Mouse (Mus musculus): ENCODE results near the gene Med19. TPM values are rescaled to one million over a fixed set of nuclear protein-coding genes. Genes with fewer than 3 reads are reported as not detected.
"Not testable (repeated sequence)": the region's sequence is repeated elsewhere in the genome, so short reads cannot be mapped to it uniquely, and the experiment has no call there.

Med19 gene
- polyA plus RNA-seq, 1 experiment from 2014 or later = 31.1 TPM

GRCm38 (mm10) chr2:84670569-84670933, 7.7 kb upstream of the Med19 start, which contains the start of gene Selenoh:
Gene Selenoh, minus strand, starts transcription at chr2:84670770.
- no peaks in the 10 kb centered on the region for H3K27me3 ChIP-seq (replicated peaks)
- peaks cover 11% of the 10 kb centered on the region for H3K36me3 ChIP-seq
- under 1% methylated on average over 20 of the region's 20 CpGs for WGBS
- H3K27ac ChIP-seq = peak within 1 kb of the TSS; percentile 91
- H3K9me3 ChIP-seq = no peaks in the 10 kb centered on the region
- H3K4me1 ChIP-seq = 0 out of 2 replicates have a peak, but pooled peaks cover 4% of the 10 kb centered on the region
- peak within 1 kb of the TSS; percentile 86 for H3K9ac ChIP-seq
- peak within 1 kb of the TSS; percentile 91 for H3K4me3 ChIP-seq (replicated peaks)
- H3K4me2 ChIP-seq = peak within 1 kb of the TSS; percentile 71
- ATAC-seq (ENCODE audit: insufficient read depth, low FRiP score, low read depth) = peak; percentile 96

GRCm38 (mm10) chr2:84671535-84671934, 6.7 kb upstream of the Med19 start:
- H3K4me2 ChIP-seq; H3K27me3 ChIP-seq (replicated peaks); H3K4me3 ChIP-seq (replicated peaks); H3K27ac ChIP-seq; H3K4me1 ChIP-seq; H3K9me3 ChIP-seq; ATAC-seq (ENCODE audit: insufficient read depth, low FRiP score, low read depth); H3K9ac ChIP-seq: not testable (repeated sequence)
- peaks cover 14% of the 10 kb centered on the region for H3K36me3 ChIP-seq
- 60% methylated on average over 4 of the region's 5 CpGs for WGBS

GRCm38 (mm10) chr2:84677270-84677967, 783 bp upstream of the Med19 start:
- H3K4me2 ChIP-seq = peak overlapping the region; percentile 79
- peak; percentile 27 for ATAC-seq (ENCODE audit: insufficient read depth, low FRiP score, low read depth)
- H3K9ac ChIP-seq = peak overlapping the region; percentile 76
- no peaks in the 10 kb centered on the region for H3K27me3 ChIP-seq (replicated peaks)
- WGBS = 7% methylated on average over 22 of the region's 22 CpGs
- H3K4me3 ChIP-seq (replicated peaks) = peak overlapping the region; percentile 83
- H3K36me3 ChIP-seq = peaks cover 13% of the 10 kb centered on the region; the same call in 1 of the 2 replicates
- H3K4me1 ChIP-seq = 0 out of 2 replicates have a peak, but pooled peaks cover 5% of the 10 kb centered on the region
- H3K9me3 ChIP-seq = no peaks in the 10 kb centered on the region
- peak overlapping the region; percentile 73 for H3K27ac ChIP-seq

- Histone ChIP-seq H3K9me3 (no peaks in the 10 kb centered on the region), H3K27ac (peak within 1 kb of the TSS; percentile 80), H3K36me3 (peaks cover 11% of the 10 kb centered on the region; the same call in 1 of the 2 replicates), H3K4me2 (peak within 1 kb of the TSS; percentile 66), H3K4me1 (0 out of 2 replicates have a peak, but pooled peaks cover 5% of the 10 kb centered on the region), H3K27me3 (replicated peaks) (no peaks in the 10 kb centered on the region), H3K4me3 (replicated peaks) (peak within 1 kb of the TSS; percentile 83), H3K9ac (peak within 1 kb of the TSS; percentile 89)
- 14% methylated on average over 8 of the region's 8 CpGs for WGBS
- ATAC-seq (ENCODE audit: insufficient read depth, low FRiP score, low read depth) = no peak
Observed at GRCm38 (mm10) chr2:84679016-84679415, 814 bp downstream of the Med19 start, which contains the start of gene Tmx2. Gene Tmx2, minus strand, starts transcription at chr2:84679140.

- Histone ChIP-seq H3K36me3 (peaks cover 31% of the 10 kb centered on the region; the same call in 1 of the 2 replicates), H3K4me3 (replicated peaks) (no peak overlapping the region), H3K27me3 (replicated peaks) (no peaks in the 10 kb centered on the region), H3K27ac (no peak overlapping the region), H3K9ac (no peak overlapping the region), H3K4me2 (no peak overlapping the region), H3K9me3 (no peaks in the 10 kb centered on the region), H3K4me1 (no peaks in the 10 kb centered on the region)
- WGBS = 63% methylated on average over 6 of the region's 6 CpGs
- no peak for ATAC-seq (ENCODE audit: insufficient read depth, low FRiP score, low read depth)
Observed at GRCm38 (mm10) chr2:84682605-84683183, 4.5 kb downstream of the Med19 start.

- ATAC-seq (ENCODE audit: insufficient read depth, low FRiP score, low read depth) = no peak
- WGBS = 81% methylated on average over 2 of the region's 2 CpGs
- no peaks in the 10 kb centered on the region for H3K4me1 ChIP-seq
- H3K36me3 ChIP-seq = peaks cover 63% of the 10 kb centered on the region
- no peaks in the 10 kb centered on the region for H3K9me3 ChIP-seq
- H3K4me2 ChIP-seq = no peak overlapping the region
- H3K27me3 ChIP-seq (replicated peaks) = no peaks in the 10 kb centered on the region
- no peak overlapping the region for H3K27ac ChIP-seq
- H3K9ac ChIP-seq = no peak overlapping the region
- H3K4me3 ChIP-seq (replicated peaks) = no peak overlapping the region
Observed at GRCm38 (mm10) chr2:84688080-84688844, 10.1 kb downstream of the Med19 start.

- Histone ChIP-seq H3K9me3 (no peaks in the 10 kb centered on the region), H3K36me3 (peaks cover 65% of the 10 kb centered on the region), H3K4me1 (no peaks in the 10 kb centered on the region), H3K4me2 (no peak overlapping the region), H3K9ac (no peak overlapping the region), H3K27me3 (replicated peaks) (no peaks in the 10 kb centered on the region), H3K27ac (no peak overlapping the region), H3K4me3 (replicated peaks) (no peak overlapping the region)
- 93% methylated on average over 12 of the region's 12 CpGs for WGBS
- no peak for ATAC-seq (ENCODE audit: insufficient read depth, low FRiP score, low read depth)
Observed at GRCm38 (mm10) chr2:84690050-84690449, 11.8 kb downstream of the Med19 start.

GRCm38 (mm10) chr2:84695007-84695695, 16.9 kb downstream of the Med19 start:
- Histone ChIP-seq H3K36me3 (peaks cover 30% of the 10 kb centered on the region), H3K4me2 (no peak overlapping the region), H3K27me3 (replicated peaks) (no peaks in the 10 kb centered on the region), H3K27ac (no peak overlapping the region), H3K4me1 (no peaks in the 10 kb centered on the region), H3K4me3 (replicated peaks) (no peak overlapping the region), H3K9ac (no peak overlapping the region), H3K9me3 (no peaks in the 10 kb centered on the region)
- ATAC-seq (ENCODE audit: insufficient read depth, low FRiP score, low read depth) = no peak; the same call in 1 of the 2 replicates
- 71% methylated on average over 5 of the region's 5 CpGs for whole genome bisulfite sequencing

- ATAC-seq (ENCODE audit: insufficient read depth, low FRiP score, low read depth) = no peak
- Histone ChIP-seq H3K9me3 (no peaks in the 10 kb centered on the region), H3K27ac (no peak overlapping the region), H3K36me3 (peaks cover 19% of the 10 kb centered on the region), H3K4me2 (no peak overlapping the region), H3K9ac (no peak overlapping the region), H3K27me3 (replicated peaks) (no peaks in the 10 kb centered on the region), H3K4me3 (replicated peaks) (no peak overlapping the region), H3K4me1 (peaks cover 4% of the 10 kb centered on the region; the same call in 1 of the 2 replicates)
- 91% methylated on average over 1 of the region's 1 CpGs for WGBS
Observed at GRCm38 (mm10) chr2:84703497-84703896, 25.3 kb downstream of the Med19 start.

- peak overlapping the region; percentile 75; the same call in 1 of the 2 replicates for H3K27ac ChIP-seq
Observed at GRCm38 (mm10) chr2:84704329-84704728, 26.1 kb downstream of the Med19 start.

GRCm38 (mm10) chr2:84705295-84705694, 27.1 kb downstream of the Med19 start:
- Histone ChIP-seq H3K4me1 (peaks cover 4% of the 10 kb centered on the region; the same call in 1 of the 2 replicates), H3K27ac (peak overlapping the region; percentile 75), H3K27me3 (replicated peaks) (no peaks in the 10 kb centered on the region), H3K4me2 (no peak overlapping the region), H3K9me3 (no peaks in the 10 kb centered on the region), H3K9ac (no peak overlapping the region), H3K36me3 (peaks cover 28% of the 10 kb centered on the region), H3K4me3 (replicated peaks) (no peak overlapping the region)
- ATAC-seq (ENCODE audit: insufficient read depth, low FRiP score, low read depth) = no peak
- 84% methylated on average over 1 of the region's 1 CpGs for WGBS

More at GRCm38 (mm10) chr2:84704329-84704728, 26.1 kb downstream of the Med19 start:
- Histone ChIP-seq H3K4me3 (replicated peaks) (no peak overlapping the region), H3K4me2 (no peak overlapping the region), H3K36me3 (peaks cover 23% of the 10 kb centered on the region), H3K4me1 (peaks cover 4% of the 10 kb centered on the region; the same call in 1 of the 2 replicates), H3K27me3 (replicated peaks) (no peaks in the 10 kb centered on the region), H3K9ac (no peak overlapping the region), H3K9me3 (no peaks in the 10 kb centered on the region)
- WGBS = 77% methylated on average over 5 of the region's 5 CpGs
- no peak for ATAC-seq (ENCODE audit: insufficient read depth, low FRiP score, low read depth)

Measured in stomach, embryonic 15.5 days (tissue).